Mouse (Mus musculus) thymus, postnatal 25 days (tissue): ENCODE data around the gene 5530400C23Rik.
"Not testable (repeated sequence)": the region's sequence is repeated elsewhere in the genome, so short reads cannot be mapped to it uniquely, and the experiment has no call there.

Experiments
- DNase-seq: peaks from one replicate; pipeline ENCODE4 v3.0.0; 2022

The 5530400C23Rik gene

DNA sequence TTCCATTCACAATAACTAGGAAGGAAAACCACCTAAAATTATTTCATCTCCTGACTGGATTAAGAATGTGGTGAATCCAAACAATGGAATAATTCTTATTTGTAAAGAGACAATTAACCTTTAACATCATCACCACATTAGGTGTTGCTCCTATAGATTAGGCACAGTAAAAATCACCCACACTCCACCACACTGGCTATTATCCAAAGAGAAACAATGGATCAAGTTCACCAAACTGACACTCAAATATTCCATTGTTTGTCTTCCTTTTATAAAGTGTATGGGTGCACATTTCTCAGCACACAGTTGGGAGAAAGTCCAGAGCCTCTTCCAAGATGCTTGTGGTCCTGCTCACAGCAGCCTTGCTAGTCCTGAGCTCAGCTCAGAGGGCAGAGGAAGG lies at the start of gene 5530400C23Rik:
Gene 5530400C23Rik (plus strand): TSS at position 301 of the 400 bp plus-strand sequence.
- not testable (repeated sequence) for DNase-seq

DNA sequence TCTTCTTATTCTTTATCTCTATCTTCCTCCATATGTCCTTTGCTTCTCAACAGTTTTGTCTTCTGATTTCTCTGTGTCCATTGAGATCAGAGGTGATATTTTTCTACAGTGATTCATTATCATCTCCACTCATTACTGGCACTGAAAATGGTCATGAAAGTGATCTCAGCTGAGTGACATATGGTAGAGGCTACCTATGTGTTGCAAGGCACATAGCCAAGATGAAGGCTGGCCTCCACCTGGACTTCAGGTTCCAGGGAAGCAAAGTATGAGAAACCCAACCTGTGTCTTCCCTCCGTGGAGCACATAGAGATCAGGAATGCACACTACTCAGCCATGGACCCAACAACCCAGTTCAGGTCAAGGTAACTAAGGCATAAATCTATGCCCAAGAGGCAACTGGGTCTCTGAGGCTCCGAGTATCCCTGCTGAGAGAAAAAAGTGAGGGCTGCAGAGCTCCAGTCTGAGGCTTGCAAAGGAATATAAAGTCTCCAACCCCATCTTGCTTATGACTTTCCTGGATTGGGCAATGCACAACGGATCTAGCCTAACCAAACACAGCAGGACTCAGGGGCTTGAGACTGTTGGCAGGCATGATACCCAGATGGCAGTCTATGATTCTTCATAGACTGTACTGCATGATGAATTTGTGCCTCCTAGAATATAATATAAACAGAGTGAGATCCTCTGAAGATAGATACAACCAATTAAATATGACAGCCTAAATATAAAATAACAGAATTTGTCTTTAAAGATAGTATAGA lies 14.1 kb downstream of the 5530400C23Rik start:
- no peak for DNase-seq

DNA sequence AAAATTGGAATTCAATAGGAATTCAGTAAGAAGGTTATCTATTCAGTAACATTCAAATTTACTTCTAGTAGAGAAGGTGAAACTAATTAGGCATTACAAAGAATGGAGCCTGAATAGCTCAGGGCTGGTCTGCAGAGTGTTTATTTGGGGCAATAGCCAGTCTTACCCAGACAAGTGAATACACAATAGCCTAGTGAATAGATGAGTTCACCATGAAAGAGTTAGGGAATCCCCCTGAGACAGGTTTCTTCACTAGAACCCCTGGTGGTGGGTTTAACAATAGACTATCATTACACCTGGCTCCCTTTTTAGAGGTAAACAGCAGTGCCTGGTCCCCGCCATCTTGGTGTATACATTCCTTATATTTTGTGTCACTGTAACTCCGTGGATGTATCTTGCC lies 21.9 kb downstream of the 5530400C23Rik start:
- DNase-seq = not testable (repeated sequence)

DNA sequence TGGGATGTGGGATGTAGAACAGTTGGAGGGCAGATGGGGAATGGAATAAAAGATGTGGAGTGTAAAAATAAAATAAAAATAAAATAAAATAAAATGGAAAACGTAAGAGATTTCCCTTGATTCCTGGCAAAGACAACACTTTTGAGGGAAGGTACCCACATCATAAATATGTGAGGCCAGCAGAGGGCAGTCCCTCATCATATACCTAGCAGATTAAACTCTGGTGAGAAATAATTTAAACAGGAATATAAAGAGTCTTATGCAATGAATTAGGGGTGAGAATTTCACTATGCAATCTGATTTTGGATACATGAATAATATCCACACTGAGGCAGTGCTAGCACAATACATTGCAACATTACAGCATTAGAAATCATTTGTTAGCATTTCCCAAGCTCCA lies 46.5 kb downstream of the 5530400C23Rik start:
- DNase-seq = no peak

DNA sequence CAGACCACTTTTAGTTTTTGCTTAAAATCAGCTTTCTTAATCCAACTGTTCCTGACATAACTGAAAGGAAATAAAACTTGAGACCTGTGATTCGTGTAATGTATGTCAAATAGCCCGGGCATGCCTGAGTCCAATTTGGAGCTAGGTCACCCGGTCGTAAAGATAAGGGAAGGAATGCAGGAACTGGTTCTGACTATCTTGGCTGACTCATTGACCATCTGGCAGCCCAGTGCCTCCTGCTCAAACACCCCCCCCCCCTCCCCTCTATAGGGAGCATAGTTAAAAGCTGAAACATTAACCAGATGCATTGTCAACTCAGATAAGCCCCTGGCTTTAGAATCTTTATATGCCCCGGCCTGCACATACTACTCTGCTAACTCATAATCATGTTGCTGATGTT lies 49.7 kb downstream of the 5530400C23Rik start:
- not testable (repeated sequence) for DNase-seq
